Mouse (Mus musculus) MEL (cell line): Measurements from ENCODE around the gene Drosha. TPM values are rescaled to one million over a fixed set of nuclear protein-coding genes. Genes with fewer than 3 reads are reported as not detected.

Experiments used
- DNase-seq: peaks from one replicate; pipeline ENCODE4 v3.0.0; 2011; ENCODE audit warnings: low read depth, low spot score
- H3K27ac ChIP-seq: 2 replicates; pipeline ENCODE4 v1.5.1; 2012; ENCODE audit warnings: low read depth, mild to moderate bottlenecking, control low read depth, low read length, moderate library complexity; ENCODE audit not compliant: control insufficient read depth
- H3K27me3 ChIP-seq, 2 experiments: fragments of 150-350 bp in 1 of 2; sonication (generic) in 1 of 2; 2 replicates each; pipeline ENCODE4 v1.6.1; 2012; ENCODE audit warnings: low read length in 2 of 2, mild to moderate bottlenecking in 2 of 2, improper control_type of control experiment in 1 of 2, moderate library complexity in 1 of 2; ENCODE audit not compliant: insufficient read depth in 2 of 2, control insufficient read depth in 1 of 2
- H3K36me3 ChIP-seq, 2 experiments: 2 replicates each; pipeline ENCODE4 v1.6.1; 2012 to 2014; ENCODE audit warnings: low read length in 2 of 2, improper control_type of control experiment in 1 of 2, inconsistent platforms in 1 of 2, mild to moderate bottlenecking in 1 of 2; ENCODE audit not compliant: insufficient read depth in 2 of 2, control insufficient read depth in 1 of 2
- H3K4me1 ChIP-seq, 2 experiments: fragments of 150-350 bp in 1 of 2; sonication (generic) in 1 of 2; 2 replicates each; pipeline ENCODE4 v1.6.1; 2012; ENCODE audit warnings: low read length in 2 of 2, improper control_type of control experiment in 1 of 2, mild to moderate bottlenecking in 1 of 2; ENCODE audit not compliant: insufficient read depth in 2 of 2, control insufficient read depth in 1 of 2
- H3K4me3 ChIP-seq, 2 experiments: fragments of 150-350 bp in 1 of 2; sonication (generic) in 1 of 2; 2 replicates each; pipeline ENCODE4 v1.5.1; 2012; ENCODE audit warnings: low read depth in 2 of 2, low read length in 2 of 2, mild to moderate bottlenecking in 2 of 2, moderate library complexity in 2 of 2, control low read depth in 1 of 2, improper control_type of control experiment in 1 of 2; ENCODE audit not compliant: control insufficient read depth in 1 of 2, insufficient read depth in 1 of 2
- H3K79me2 ChIP-seq: 2 replicates; pipeline ENCODE4 v1.6.1; 2012; ENCODE audit warnings: mild to moderate bottlenecking, low read length, moderate library complexity; ENCODE audit not compliant: control insufficient read depth, poor library complexity, insufficient read depth
- H3K9ac ChIP-seq: 2 replicates; pipeline ENCODE4 v1.6.1; 2012; ENCODE audit warnings: low read depth, mild to moderate bottlenecking, control low read depth, low read length, moderate library complexity; ENCODE audit not compliant: control insufficient read depth, poor library complexity, severe bottlenecking
- H3K9me3 ChIP-seq: fragments of 150-350 bp; sonication (generic); replicated peaks from 2 replicates; pipeline ENCODE4 v1.6.1; 2012; ENCODE audit warnings: mild to moderate bottlenecking, low read length, improper control_type of control experiment, moderate library complexity; ENCODE audit not compliant: insufficient read depth
- BHLHE40 ChIP-seq: IDR thresholded peaks from 2 replicates; pipeline ENCODE4 v1.6.1; 2012; ENCODE audit warnings: low read depth, mild to moderate bottlenecking, inconsistent platforms, low read length, improper control_type of control experiment, borderline replicate concordance
- CHD1 ChIP-seq: IDR thresholded peaks from 2 replicates; pipeline ENCODE4 v1.6.1; 2012; ENCODE audit warnings: low read depth, mild to moderate bottlenecking, inconsistent platforms, low read length, improper control_type of control experiment
- CHD2 ChIP-seq: IDR thresholded peaks from 2 replicates; pipeline ENCODE4 v1.6.1; 2011; ENCODE audit warnings: low read length, improper control_type of control experiment
- E2F4 ChIP-seq: IDR thresholded peaks from 2 replicates; pipeline ENCODE4 v1.6.1; 2011; ENCODE audit warnings: low read depth, low read length, improper control_type of control experiment, borderline replicate concordance
- EP300 ChIP-seq, 2 experiments: IDR thresholded peaks; 2 replicates each; pipeline ENCODE4 v1.6.1; 2011; ENCODE audit warnings: improper control_type of control experiment in 2 of 2, low read length in 2 of 2, low read depth in 1 of 2, mild to moderate bottlenecking in 1 of 2
- ETS1 ChIP-seq: IDR thresholded peaks from 2 replicates; pipeline ENCODE4 v1.6.1; 2012; ENCODE audit warnings: low read depth, mild to moderate bottlenecking, inconsistent platforms, low read length, improper control_type of control experiment, moderate library complexity
- GATA1 ChIP-seq: IDR thresholded peaks from 2 replicates; pipeline ENCODE4 v1.6.1; 2011; ENCODE audit warnings: low read depth, low read length, improper control_type of control experiment
- HCFC1 ChIP-seq: IDR thresholded peaks from 2 replicates; pipeline ENCODE4 v1.6.1; 2012; ENCODE audit warnings: low read depth, mild to moderate bottlenecking, inconsistent platforms, low read length, improper control_type of control experiment, moderate library complexity
- JUND ChIP-seq: IDR thresholded peaks from 2 replicates; pipeline ENCODE4 v1.6.1; 2011; ENCODE audit warnings: low read depth, mild to moderate bottlenecking, improper control_type of control experiment, low read length
- KAT2A ChIP-seq: conservative IDR thresholded peaks from 2 replicates; pipeline ENCODE4 v1.6.1; 2012; ENCODE audit warnings: low read depth, low read length, improper control_type of control experiment, inconsistent platforms
- MAFK ChIP-seq: IDR thresholded peaks from 2 replicates; pipeline ENCODE4 v1.6.1; 2011; ENCODE audit warnings: low read depth, mild to moderate bottlenecking, low read length, improper control_type of control experiment, borderline replicate concordance
- MAZ ChIP-seq: IDR thresholded peaks from 2 replicates; pipeline ENCODE4 v1.6.1; 2012; ENCODE audit warnings: low read depth, mild to moderate bottlenecking, inconsistent platforms, low read length, improper control_type of control experiment
- MEF2A ChIP-seq: IDR thresholded peaks from 2 replicates; pipeline ENCODE4 v1.6.1; 2014; ENCODE audit warnings: low read depth, mild to moderate bottlenecking, inconsistent platforms, low read length, improper control_type of control experiment; ENCODE audit not compliant: poor library complexity, insufficient replicate concordance, severe bottlenecking; ENCODE audit errors: extremely low read depth
- MXI1 ChIP-seq: IDR thresholded peaks from 2 replicates; pipeline ENCODE4 v1.6.1; 2011; ENCODE audit warnings: mild to moderate bottlenecking, low read depth, low read length, improper control_type of control experiment
- MYC ChIP-seq: IDR thresholded peaks from 2 replicates; pipeline ENCODE4 v1.6.1; 2011; ENCODE audit warnings: low read depth, mild to moderate bottlenecking, low read length, improper control_type of control experiment, moderate library complexity
- NELFE ChIP-seq: IDR thresholded peaks from 2 replicates; pipeline ENCODE4 v1.6.1; 2011; ENCODE audit warnings: low read depth, low read length, improper control_type of control experiment
- POLR2A ChIP-seq, 2 experiments: IDR thresholded peaks; 2 replicates each; pipeline ENCODE4 v1.6.1; 2011 to 2012; ENCODE audit warnings: low read length in 2 of 2, mild to moderate bottlenecking in 2 of 2, control low read depth in 1 of 2, improper control_type of control experiment in 1 of 2, low read depth in 1 of 2, moderate library complexity in 1 of 2; ENCODE audit not compliant: control insufficient read depth in 1 of 2, insufficient read depth in 1 of 2, poor library complexity in 1 of 2
- POLR2AphosphoS2 ChIP-seq: IDR thresholded peaks from 2 replicates; pipeline ENCODE4 v1.6.1; 2011; ENCODE audit warnings: low read length, improper control_type of control experiment
- RAD21 ChIP-seq: IDR thresholded peaks from 2 replicates; pipeline ENCODE4 v1.6.1; 2011; ENCODE audit warnings: mild to moderate bottlenecking, low read depth, low read length, improper control_type of control experiment
- RCOR1 ChIP-seq: IDR thresholded peaks from 2 replicates; pipeline ENCODE4 v1.6.1; 2012; ENCODE audit warnings: low read depth, mild to moderate bottlenecking, inconsistent platforms, low read length, improper control_type of control experiment
- SIN3A ChIP-seq: IDR thresholded peaks from 2 replicates; pipeline ENCODE4 v1.6.1; 2012; ENCODE audit warnings: low read length, improper control_type of control experiment, inconsistent platforms
- TAL1 ChIP-seq: IDR thresholded peaks from 2 replicates; pipeline ENCODE4 v1.6.1; 2012; ENCODE audit warnings: mild to moderate bottlenecking, inconsistent platforms, low read length, moderate library complexity, mixed read lengths
- TBP ChIP-seq: IDR thresholded peaks from 2 replicates; pipeline ENCODE4 v1.8.0; 2011; ENCODE audit warnings: low read depth, low read length, improper control_type of control experiment
- TCF12 ChIP-seq: IDR thresholded peaks from 2 replicates; pipeline ENCODE4 v1.6.1; 2014; ENCODE audit warnings: low read depth, mild to moderate bottlenecking, inconsistent platforms, low read length, improper control_type of control experiment, moderate library complexity
- UBTF ChIP-seq: IDR thresholded peaks from 2 replicates; pipeline ENCODE4 v1.6.1; 2012; ENCODE audit warnings: low read depth, mild to moderate bottlenecking, inconsistent platforms, low read length, improper control_type of control experiment, moderate library complexity, borderline replicate concordance; ENCODE audit not compliant: insufficient read depth
- USF2 ChIP-seq, 2 experiments: IDR thresholded peaks; 2 replicates each; pipeline ENCODE4 v1.6.1; 2011 to 2012; ENCODE audit warnings: improper control_type of control experiment in 2 of 2, low read length in 2 of 2, borderline replicate concordance in 1 of 2, inconsistent platforms in 1 of 2, low read depth in 1 of 2, mild to moderate bottlenecking in 1 of 2; ENCODE audit not compliant: insufficient read depth in 1 of 2
- ZC3H11A ChIP-seq: IDR thresholded peaks from 2 replicates; pipeline ENCODE4 v1.6.1; 2012; ENCODE audit warnings: low read depth, mild to moderate bottlenecking, inconsistent platforms, low read length, improper control_type of control experiment
- ZMIZ1 ChIP-seq: IDR thresholded peaks from 2 replicates; pipeline ENCODE4 v1.6.1; 2012; ENCODE audit warnings: low read depth, mild to moderate bottlenecking, inconsistent platforms, low read length, improper control_type of control experiment, moderate library complexity
- ZNF384 ChIP-seq: IDR thresholded peaks from 2 replicates; pipeline ENCODE4 v1.6.1; 2012; ENCODE audit warnings: low read depth, mild to moderate bottlenecking, inconsistent platforms, low read length, improper control_type of control experiment
- polyA plus RNA-seq, 2 experiments: library from polyadenylated mRNA; stranded (reverse) in 1 of 2; unstranded in 1 of 2; fragments of >175 nt in 1 of 2; fragments of >200 nt in 1 of 2; gene quantifications; 2 replicates each; pipeline versions ENCODE4 v1.2.1 to v1.2.4; 2012; ENCODE audit warnings: low replicate concordance in 2 of 2, low read depth in 1 of 2; ENCODE audit not compliant: insufficient read length in 2 of 2, insufficient read depth in 1 of 2, missing spikeins in 1 of 2
- total RNA-seq: library from RNA; depleted of rRNA; stranded (reverse); fragments of 300-350 nt; gene quantifications from 2 replicates; pipeline ENCODE4 v1.2.3, GENCODE M21; 2012

Gene Drosha
- total and polyA plus RNA-seq, 3 experiments = 43.3 to 482 (median 96.9) TPM

GRCm38 (mm10) chr15:12958051-12958450 is 133.4 kb downstream of the Drosha start:
- no peaks in the 10 kb centered on the region for H3K4me1 ChIP-seq
- no peak overlapping the region for H3K9ac ChIP-seq
- no peak for DNase-seq
- no peaks in the 10 kb centered on the region for H3K27me3 ChIP-seq
- no peaks in the 10 kb centered on the region for H3K9me3 ChIP-seq
- H3K4me3 ChIP-seq = no peak overlapping the region
- no peaks in the 10 kb centered on the region for H3K79me2 ChIP-seq
- TF ChIP-seq POLR2A (IDR thresholded peaks at IDR 0.05; ENCODE audit: control insufficient read depth in 1 of 2, insufficient read depth in 1 of 2, low read depth in 1 of 2, low read length in 2 of 2, poor library complexity in 1 of 2) (no peak), TBP (no peak), TAL1 (no peak), MXI1 (no peak), MEF2A (no peak), SIN3A (no peak), JUND (no peak), RAD21 (no peak), USF2 (IDR thresholded peaks at IDR 0.05; ENCODE audit: borderline replicate concordance in 1 of 2, insufficient read depth in 1 of 2, low read depth in 1 of 2, low read length in 2 of 2) (no peak), CHD1 (no peak), RCOR1 (no peak), ETS1 (no peak), ZC3H11A (no peak), BHLHE40 (no peak), MYC (no peak), MAZ (no peak), NELFE (no peak), MAFK (no peak), EP300 (IDR thresholded peaks at IDR 0.05; ENCODE audit: low read depth in 1 of 2, low read length in 2 of 2) (no peak), HCFC1 (no peak)
- no peaks in the 10 kb centered on the region for H3K36me3 ChIP-seq
- no peak overlapping the region for H3K27ac ChIP-seq

- Histone ChIP-seq H3K9me3 (no peaks in the 10 kb centered on the region), H3K36me3 (no peaks in the 10 kb centered on the region), H3K4me3 (no peak overlapping the region), H3K4me1 (no peaks in the 10 kb centered on the region), H3K27ac (no peak overlapping the region), H3K27me3 (no peaks in the 10 kb centered on the region), H3K9ac (no peak overlapping the region), H3K79me2 (no peaks in the 10 kb centered on the region)
- TF ChIP-seq SIN3A (no peak), NELFE (no peak), ZMIZ1 (no peak), ETS1 (no peak), TCF12 (no peak), CHD2 (no peak), MYC (no peak), RAD21 (no peak), POLR2A (IDR thresholded peaks at IDR 0.05; ENCODE audit: control insufficient read depth in 1 of 2, insufficient read depth in 1 of 2, low read depth in 1 of 2, low read length in 2 of 2, poor library complexity in 1 of 2) (no peak), EP300 (IDR thresholded peaks at IDR 0.05; ENCODE audit: low read depth in 1 of 2, low read length in 2 of 2) (no peak), MAZ (no peak), GATA1 (no peak), E2F4 (no peak), KAT2A (no peak), MEF2A (no peak), UBTF (no peak), POLR2AphosphoS2 (no peak), ZNF384 (no peak), MXI1 (no peak)
- DNase-seq = no peak
Measured at GRCm38 (mm10) chr15:12962179-12962578, 137.6 kb downstream of the Drosha start.
